ENCODE assay signal across 18 mouse cellular contexts in the genomic region with DNA sequence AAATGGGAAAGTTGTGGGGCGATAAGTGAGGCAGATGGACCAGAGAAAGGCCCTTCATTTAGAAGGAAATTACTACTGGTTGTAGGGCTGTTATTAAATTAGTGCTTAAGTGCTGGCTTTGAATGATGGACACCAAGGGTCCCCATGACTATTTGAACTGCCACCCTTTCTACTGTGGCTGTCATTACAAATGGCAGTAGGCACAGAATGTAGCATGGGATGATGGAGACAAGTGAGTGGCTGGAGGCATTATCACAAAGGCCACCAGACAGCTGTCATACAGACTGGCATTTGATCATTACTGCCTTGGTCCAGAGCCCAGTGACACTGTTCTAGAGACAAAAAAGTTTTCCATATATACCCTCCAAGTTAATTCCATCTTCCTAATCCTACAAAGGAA.
DNase-seq lines count a peak whose midpoint lies in the region; ATAC-seq lines count a peak whose summit lies in the region.
"Had no signal": no experiment of that assay in that cellular context is flagged by ENCODE, and none has a peak within 500 bp of the region (broad histone marks: within the 10 kb centered on the region; RNA-seq: fewer than 3 reads in every experiment).

No protein-coding gene starts in this region.

- no peak overlapping the region for H3K27ac ChIP-seq in forebrain, embryonic 13.5 days
- H3K27ac ChIP-seq in forebrain, embryonic 14.5 days (ENCODE audit: low read depth, low read length): no peak overlapping the region
- no peak overlapping the region for H3K27ac ChIP-seq in midbrain, embryonic 15.5 days
- no peak overlapping the region for H3K27ac ChIP-seq in midbrain, embryonic 14.5 days (replicated peaks; ENCODE audit: low read depth, low read length)
- H3K27ac ChIP-seq in neural tube, embryonic 11.5 days (ENCODE audit: low read depth, low read length): no peak overlapping the region
- H3K27ac ChIP-seq: embryonic facial prominence, embryonic 10.5 days; embryonic facial prominence, embryonic 12.5 days had no signal

- H3K27me3 ChIP-seq in forebrain, embryonic 13.5 days: no peaks in the 10 kb centered on the region
- H3K27me3 ChIP-seq in forebrain, embryonic 14.5 days (replicated peaks; ENCODE audit: control insufficient read depth, insufficient read depth, low read length): no peaks in the 10 kb centered on the region
- no peaks in the 10 kb centered on the region for H3K27me3 ChIP-seq in midbrain, embryonic 15.5 days (replicated peaks)
- H3K27me3 ChIP-seq in midbrain, embryonic 14.5 days (ENCODE audit: control insufficient read depth, insufficient read depth, low read length): no peaks in the 10 kb centered on the region
- H3K27me3 ChIP-seq in neural tube, embryonic 11.5 days (ENCODE audit: control insufficient read depth, insufficient read depth, low read length): no peaks in the 10 kb centered on the region
- H3K27me3 ChIP-seq: embryonic facial prominence, embryonic 12.5 days had no signal

- no peak overlapping the region for H3K4me3 ChIP-seq in forebrain, embryonic 13.5 days
- no peak overlapping the region for H3K4me3 ChIP-seq in forebrain, embryonic 14.5 days (ENCODE audit: low read depth, low read length)
- no peak overlapping the region for H3K4me3 ChIP-seq in midbrain, embryonic 15.5 days
- H3K4me3 ChIP-seq in midbrain, embryonic 14.5 days (replicated peaks; ENCODE audit: low read depth, low read length): no peak overlapping the region
- H3K4me3 ChIP-seq in neural tube, embryonic 11.5 days (ENCODE audit: low read depth, low read length): no peak overlapping the region
- H3K4me3 ChIP-seq: embryonic facial prominence, embryonic 10.5 days; embryonic facial prominence, embryonic 12.5 days had no signal

- no peak for DNase-seq in forebrain, embryonic 14.5 days (ENCODE audit: low spot score)
- no peak for DNase-seq in midbrain, embryonic 14.5 days
- DNase-seq in neural tube, embryonic 11.5 days (ENCODE audit: low spot score): no peak
- DNase-seq in neural tube, embryonic 10.5 days (ENCODE audit: extremely low spot score, low spot score): no peak
- DNase-seq in liver: no peak
- DNase-seq: adrenal gland, adult 2 months; adrenal gland, postnatal 10 days; adrenal gland, postnatal 25 days; cerebellum, adult 11-12 months; cerebellum, adult 2 months; cerebellum, adult 9-10 months; cerebellum, postnatal 10 days; cerebellum, postnatal 25 days; forebrain, postnatal 0 days had no signal

- H3K9me3 ChIP-seq in forebrain, embryonic 13.5 days (replicated peaks): no peaks in the 10 kb centered on the region
- H3K9me3 ChIP-seq in forebrain, embryonic 14.5 days (replicated peaks; ENCODE audit: control insufficient read depth, low read length): no peaks in the 10 kb centered on the region
- no peaks in the 10 kb centered on the region for H3K9me3 ChIP-seq in midbrain, embryonic 15.5 days
- no peaks in the 10 kb centered on the region for H3K9me3 ChIP-seq in midbrain, embryonic 14.5 days (ENCODE audit: control insufficient read depth, low read length)
- no peaks in the 10 kb centered on the region for H3K9me3 ChIP-seq in neural tube, embryonic 11.5 days (ENCODE audit: control insufficient read depth, low read length)
- H3K9me3 ChIP-seq: embryonic facial prominence, embryonic 10.5 days; embryonic facial prominence, embryonic 12.5 days had no signal

- no peaks in the 10 kb centered on the region for H3K36me3 ChIP-seq in forebrain, embryonic 13.5 days (ENCODE audit: poor library complexity, severe bottlenecking)
- no peaks in the 10 kb centered on the region for H3K36me3 ChIP-seq in forebrain, embryonic 14.5 days (ENCODE audit: control insufficient read depth, insufficient read depth, low read length)
- no peaks in the 10 kb centered on the region for H3K36me3 ChIP-seq in midbrain, embryonic 15.5 days (replicated peaks)
- H3K36me3 ChIP-seq in midbrain, embryonic 14.5 days (ENCODE audit: control insufficient read depth, insufficient read depth, low read length): no peaks in the 10 kb centered on the region
- no peaks in the 10 kb centered on the region for H3K36me3 ChIP-seq in neural tube, embryonic 11.5 days (ENCODE audit: control insufficient read depth, insufficient read depth, low read length)
- H3K36me3 ChIP-seq: embryonic facial prominence, embryonic 10.5 days; embryonic facial prominence, embryonic 12.5 days had no signal

- no peak overlapping the region for H3K4me2 ChIP-seq in forebrain, embryonic 13.5 days
- no peak overlapping the region for H3K4me2 ChIP-seq in forebrain, embryonic 14.5 days (ENCODE audit: low read length)
- no peak overlapping the region for H3K4me2 ChIP-seq in midbrain, embryonic 15.5 days
- no peak overlapping the region for H3K4me2 ChIP-seq in midbrain, embryonic 14.5 days (ENCODE audit: low read length)
- no peak overlapping the region for H3K4me2 ChIP-seq in neural tube, embryonic 11.5 days (ENCODE audit: low read depth)
- H3K4me2 ChIP-seq: embryonic facial prominence, embryonic 12.5 days had no signal

- WGBS in forebrain, embryonic 13.5 days: 87% methylated on average over 1 of the region's 1 CpGs
- 83% methylated on average over 1 of the region's 1 CpGs for WGBS in forebrain, embryonic 14.5 days
- WGBS in midbrain, embryonic 15.5 days: 84% methylated on average over 1 of the region's 1 CpGs
- WGBS in midbrain, embryonic 14.5 days: 73% methylated on average over 1 of the region's 1 CpGs
- 79% methylated on average over 1 of the region's 1 CpGs for WGBS in neural tube, embryonic 11.5 days

- H3K4me1 ChIP-seq in forebrain, embryonic 13.5 days: no peaks in the 10 kb centered on the region
- no peaks in the 10 kb centered on the region for H3K4me1 ChIP-seq in forebrain, embryonic 14.5 days (ENCODE audit: control insufficient read depth, insufficient read depth, low read length)
- H3K4me1 ChIP-seq in midbrain, embryonic 15.5 days: no peaks in the 10 kb centered on the region
- H3K4me1 ChIP-seq in midbrain, embryonic 14.5 days (ENCODE audit: control insufficient read depth, insufficient read depth, low read length): no peaks in the 10 kb centered on the region
- H3K4me1 ChIP-seq in neural tube, embryonic 11.5 days (ENCODE audit: control insufficient read depth, insufficient read depth, low read length): no peaks in the 10 kb centered on the region
- H3K4me1 ChIP-seq: embryonic facial prominence, embryonic 10.5 days; embryonic facial prominence, embryonic 12.5 days had no signal

- H3K9ac ChIP-seq in forebrain, embryonic 13.5 days: no peak overlapping the region
- H3K9ac ChIP-seq in forebrain, embryonic 14.5 days (ENCODE audit: low read length): no peak overlapping the region
- H3K9ac ChIP-seq in midbrain, embryonic 15.5 days: no peak overlapping the region
- no peak overlapping the region for H3K9ac ChIP-seq in midbrain, embryonic 14.5 days (replicated peaks; ENCODE audit: low read length)
- no peak overlapping the region for H3K9ac ChIP-seq in neural tube, embryonic 11.5 days (ENCODE audit: low read length)
- H3K9ac ChIP-seq: embryonic facial prominence, embryonic 12.5 days; forebrain, postnatal 0 days had no signal

- peak; percentile 51; the same call in 1 of the 2 replicates for ATAC-seq in forebrain, embryonic 13.5 days
- ATAC-seq in forebrain, embryonic 14.5 days: no peak
- ATAC-seq in midbrain, embryonic 15.5 days (replicated peaks): 0 out of 2 replicates have a peak, but pooled peaks have one; percentile 33
- no peak for ATAC-seq in midbrain, embryonic 14.5 days (ENCODE audit: low FRiP score, low TSS enrichment)
- peak; percentile 27; the same call in 1 of the 2 replicates for ATAC-seq in neural tube, embryonic 11.5 days (ENCODE audit: insufficient read depth, low FRiP score, low TSS enrichment)
- ATAC-seq: forebrain, postnatal 0 days had no signal

Comparison
In these comparisons a context has a peak if more than half of its experiments do, and no peak if none do; other contexts are left out.
1. ATAC-seq: peak in forebrain, embryonic 13.5 days (single experiment), midbrain, embryonic 15.5 days (single experiment) and neural tube, embryonic 11.5 days (single experiment); none in forebrain, embryonic 14.5 days (single experiment) and midbrain, embryonic 14.5 days (single experiment).